Mouse (Mus musculus) limb, embryonic 15.5 days (tissue): ENCODE data around the gene Parva. TPM values are rescaled to one million over a fixed set of nuclear protein-coding genes. Genes with fewer than 3 reads are reported as not detected.
A peak's percentile ranks its signal among the peaks of the same experiment; 100 is the strongest.

ENCODE experiments used
- ATAC-seq: fragments of 200-750 bp; cut with Nextera tagmentation; 2 replicates; pipeline ENCODE4 v1.8.0; 2017; ENCODE audit warnings: low read depth, moderate TSS enrichment; ENCODE audit not compliant: insufficient number of reproducible peaks, low FRiP score, low TSS enrichment
- H3K27ac ChIP-seq: fragments of 300-500 bp; sonication (generic); 2 replicates; pipeline ENCODE4 v1.5.1; 2015; ENCODE audit warnings: moderate library complexity, mild to moderate bottlenecking, inconsistent platforms
- H3K27me3 ChIP-seq: fragments of 300-500 bp; sonication (generic); 2 replicates; pipeline ENCODE4 v1.6.1; 2015; ENCODE audit warnings: inconsistent platforms
- H3K36me3 ChIP-seq: fragments of 300-500 bp; sonication (generic); 2 replicates; pipeline ENCODE4 v1.6.1; 2015; ENCODE audit warnings: inconsistent platforms
- H3K4me1 ChIP-seq: fragments of 300-500 bp; sonication (generic); 2 replicates; pipeline ENCODE4 v1.6.1; 2015; ENCODE audit warnings: inconsistent platforms
- H3K4me2 ChIP-seq: fragments of 300-500 bp; sonication (generic); 2 replicates; pipeline ENCODE4 v1.6.1; 2015; ENCODE audit warnings: mild to moderate bottlenecking, inconsistent platforms
- H3K4me3 ChIP-seq: fragments of 300-500 bp; sonication (generic); 2 replicates; pipeline ENCODE4 v1.5.1; 2015; ENCODE audit warnings: mild to moderate bottlenecking, inconsistent platforms
- H3K9ac ChIP-seq: fragments of 300-500 bp; sonication (generic); 2 replicates; pipeline ENCODE4 v1.6.1; 2015; ENCODE audit warnings: inconsistent platforms
- H3K9me3 ChIP-seq: fragments of 300-500 bp; sonication (generic); 2 replicates; pipeline ENCODE4 v1.6.1; 2016; ENCODE audit warnings: inconsistent platforms
- WGBS: fragments of 180-500 bp; shearing (Covaris S2); methylation state at CpG from one replicate; pipeline ENCODE4 v1.1.7; 2015; 5-methylcytosine and 5-hydroxymethylcytosine counted together
- polyA plus RNA-seq: library from polyadenylated mRNA; unstranded; fragments of >200 nt; fragmentation: Nextera tagmentation; extraction: Ambion mirVana; gene quantifications from 2 replicates; pipeline ENCODE4 v1.2.1, GENCODE M21; 2015

Gene Parva
- polyA plus RNA-seq = 89.9 and 95.9 TPM in 2 replicates

DNA sequence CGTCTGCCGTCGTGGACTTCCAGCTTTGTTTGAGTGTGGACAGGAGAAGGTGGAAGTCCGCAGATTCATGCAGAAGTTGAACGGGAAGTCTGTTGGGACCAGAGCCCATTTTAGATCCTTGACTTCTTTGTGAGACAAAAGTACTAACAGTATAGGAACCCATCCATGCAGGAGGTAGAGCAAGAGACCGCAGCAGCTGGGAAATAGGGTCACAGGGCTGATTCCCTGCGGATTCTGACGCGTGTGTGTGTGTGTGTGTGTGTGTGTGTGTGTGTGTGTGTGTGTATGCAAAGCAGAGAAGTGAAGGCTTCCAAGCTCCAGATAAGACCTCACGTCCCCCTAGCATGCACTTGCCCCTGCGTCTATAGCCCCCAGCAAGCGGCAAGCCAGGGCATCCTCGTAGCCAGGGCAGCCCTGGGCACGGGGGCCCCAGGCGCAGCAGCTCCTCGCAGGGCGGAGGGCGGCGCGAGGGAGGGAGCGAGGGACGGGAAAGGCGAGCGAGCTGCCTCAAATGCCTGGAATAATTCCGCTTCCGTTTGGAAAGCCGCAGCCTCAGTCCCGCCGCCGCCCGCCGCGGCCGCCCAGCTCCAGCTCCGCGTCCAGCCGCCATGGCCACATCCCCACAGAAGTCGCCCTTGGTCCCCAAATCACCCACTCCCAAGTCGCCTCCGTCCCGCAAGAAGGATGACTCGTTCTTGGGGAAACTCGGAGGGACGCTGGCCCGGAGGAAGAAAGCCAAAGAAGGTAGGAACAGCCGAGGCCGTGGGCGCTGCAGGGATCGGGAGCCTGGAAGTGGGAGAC, at the start of gene Parva:
Parva (plus strand) TSS at position 149 of the 801 bp plus-strand sequence.
- no peaks in the 10 kb centered on the region for H3K9me3 ChIP-seq
- ATAC-seq = peak; percentile 86
- H3K4me3 ChIP-seq = peak within 1 kb of the TSS; percentile 71
- peaks cover 18% of the 10 kb centered on the region for H3K4me1 ChIP-seq
- WGBS = under 1% methylated on average over 46 of the region's 49 CpGs
- H3K36me3 ChIP-seq = no peaks in the 10 kb centered on the region
- no peaks in the 10 kb centered on the region for H3K27me3 ChIP-seq
- H3K27ac ChIP-seq = peak within 1 kb of the TSS; percentile 98
- peak within 1 kb of the TSS; percentile 85 for H3K4me2 ChIP-seq
- H3K9ac ChIP-seq = peak within 1 kb of the TSS; percentile 90

DNA sequence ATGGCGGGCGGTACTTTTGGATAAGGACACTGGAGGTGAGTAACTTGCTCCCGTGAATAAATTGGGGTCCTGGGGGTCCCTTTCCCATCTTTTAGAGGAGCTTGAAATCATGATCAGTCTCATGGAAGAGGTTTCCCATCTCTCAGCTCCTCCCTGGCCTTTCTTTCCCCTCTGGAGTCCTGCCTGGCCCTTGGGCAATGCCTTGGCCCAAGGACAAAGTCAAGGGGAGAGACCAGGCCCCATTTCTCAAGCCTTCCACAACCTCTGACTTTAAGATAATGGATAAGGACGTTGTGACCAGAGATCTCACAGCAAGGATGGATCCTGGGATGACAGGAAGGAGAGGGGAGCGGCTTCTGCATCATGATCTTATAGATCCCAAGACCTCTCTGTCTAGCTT, 49.2 kb upstream of the Parva start:
- Histone ChIP-seq H3K4me1 (peaks cover 15% of the 10 kb centered on the region; the same call in 1 of the 2 replicates), H3K4me3 (no peak overlapping the region), H3K36me3 (no peaks in the 10 kb centered on the region), H3K4me2 (no peak overlapping the region), H3K27ac (no peak overlapping the region), H3K27me3 (no peaks in the 10 kb centered on the region), H3K9ac (no peak overlapping the region), H3K9me3 (no peaks in the 10 kb centered on the region)
- 89% methylated on average over 5 of the region's 5 CpGs for WGBS
- ATAC-seq = no peak

DNA sequence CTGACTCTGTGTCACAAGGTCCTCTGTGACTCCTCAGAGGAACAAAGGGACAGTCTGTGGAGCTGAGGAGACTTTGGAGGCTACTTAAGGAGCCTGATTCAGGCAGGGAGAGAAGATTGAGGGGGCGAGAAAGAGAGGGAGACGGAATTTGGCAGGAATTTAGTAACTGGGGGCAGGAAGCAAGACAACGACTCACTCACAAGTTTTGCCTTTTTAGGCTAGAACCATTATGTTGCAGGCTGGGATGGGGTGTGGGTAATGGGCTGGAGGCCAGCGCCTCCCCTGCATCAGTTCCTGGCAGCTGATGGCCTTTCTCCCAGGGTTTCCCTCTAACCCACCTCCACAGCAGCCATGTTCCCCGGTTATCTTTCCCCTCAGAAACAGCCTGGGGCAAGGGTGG, 48.8 kb upstream of the Parva start:
- Histone ChIP-seq H3K4me1 (peaks cover 15% of the 10 kb centered on the region; the same call in 1 of the 2 replicates), H3K9me3 (no peaks in the 10 kb centered on the region), H3K4me2 (no peak overlapping the region), H3K36me3 (no peaks in the 10 kb centered on the region), H3K9ac (no peak overlapping the region), H3K27ac (no peak overlapping the region), H3K27me3 (no peaks in the 10 kb centered on the region), H3K4me3 (no peak overlapping the region)
- 56% methylated on average over 5 of the region's 5 CpGs for WGBS
- no peak for ATAC-seq

DNA sequence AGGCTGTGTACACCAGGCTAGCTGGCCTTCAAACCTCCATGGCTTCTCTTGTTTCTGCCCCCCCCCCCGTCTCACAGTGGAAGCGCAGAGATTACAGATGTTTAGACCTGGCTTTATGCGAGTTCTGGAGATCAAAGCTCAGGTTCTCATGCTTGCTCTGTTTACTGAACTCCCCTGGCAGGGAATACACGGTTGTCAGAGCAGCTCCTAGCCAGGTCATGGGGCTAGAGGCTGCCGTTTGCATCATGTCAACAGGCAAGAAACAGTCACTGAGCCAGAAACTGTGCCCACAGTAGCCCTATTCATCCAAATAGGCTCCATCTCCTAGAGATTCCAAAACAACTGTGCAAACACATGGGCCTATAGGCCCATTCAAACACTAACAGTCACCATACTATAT, 40.8 kb upstream of the Parva start:
- H3K4me2 ChIP-seq = no peak overlapping the region
- no peak overlapping the region for H3K9ac ChIP-seq
- H3K4me3 ChIP-seq = no peak overlapping the region
- no peaks in the 10 kb centered on the region for H3K36me3 ChIP-seq
- WGBS = 50% methylated on average over 5 of the region's 5 CpGs
- no peaks in the 10 kb centered on the region for H3K27me3 ChIP-seq
- no peak for ATAC-seq
- H3K9me3 ChIP-seq = no peaks in the 10 kb centered on the region
- H3K4me1 ChIP-seq = peaks cover 22% of the 10 kb centered on the region
- H3K27ac ChIP-seq = no peak overlapping the region

DNA sequence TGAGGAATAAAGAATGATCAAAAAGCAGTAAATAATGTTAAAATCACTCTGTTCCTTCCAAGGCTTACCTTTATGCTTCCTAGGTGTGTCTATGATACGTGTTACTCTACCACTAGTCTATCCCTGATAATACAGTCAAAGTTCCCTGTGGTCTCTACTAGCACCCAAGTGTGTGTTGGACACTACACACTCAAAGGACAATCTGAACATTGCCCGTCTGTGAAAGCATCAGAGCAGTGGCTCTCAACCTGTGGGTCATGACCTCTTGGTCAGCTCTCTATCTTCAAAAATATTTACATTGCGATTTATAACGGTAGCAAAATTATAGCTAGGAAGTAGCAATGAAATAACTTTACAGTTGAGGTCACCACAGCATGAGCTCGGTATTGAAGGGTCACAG, 39.4 kb upstream of the Parva start:
- H3K27me3 ChIP-seq = no peaks in the 10 kb centered on the region
- H3K9me3 ChIP-seq = no peaks in the 10 kb centered on the region
- peaks cover 33% of the 10 kb centered on the region for H3K4me1 ChIP-seq
- WGBS = 82% methylated on average over 5 of the region's 5 CpGs
- H3K4me2 ChIP-seq = no peak overlapping the region
- no peak overlapping the region for H3K27ac ChIP-seq
- no peak overlapping the region for H3K4me3 ChIP-seq
- no peak for ATAC-seq
- no peak overlapping the region for H3K9ac ChIP-seq
- H3K36me3 ChIP-seq = no peaks in the 10 kb centered on the region

DNA sequence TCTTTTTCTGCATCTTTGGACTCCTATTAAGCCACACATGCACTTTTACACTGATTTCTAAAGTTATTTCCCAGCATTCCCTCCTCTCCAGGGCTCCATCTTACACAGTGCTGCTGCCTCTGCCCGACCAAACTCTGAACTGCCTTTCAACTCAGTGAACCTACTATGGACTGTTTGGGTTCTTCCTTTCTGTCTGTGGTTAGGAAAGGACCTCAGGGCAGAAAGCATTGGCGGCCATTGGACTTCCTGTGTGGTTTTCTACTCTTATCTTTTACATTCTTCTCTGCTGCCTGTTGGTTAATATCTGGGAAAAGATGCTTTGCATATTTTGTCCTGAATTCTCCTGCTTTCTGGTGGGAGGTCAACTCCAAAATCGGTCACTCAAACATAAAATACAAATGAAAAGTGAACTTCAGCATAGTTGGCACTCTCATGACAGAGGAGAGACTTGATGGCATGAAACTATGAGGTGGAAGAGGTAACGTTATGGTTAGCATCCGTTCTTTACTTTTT, 38.9 kb upstream of the Parva start:
- H3K4me1 ChIP-seq = peaks cover 33% of the 10 kb centered on the region
- no peak overlapping the region for H3K27ac ChIP-seq
- no peaks in the 10 kb centered on the region for H3K27me3 ChIP-seq
- no peak overlapping the region for H3K4me2 ChIP-seq
- H3K36me3 ChIP-seq = no peaks in the 10 kb centered on the region
- 77% methylated on average over 5 of the region's 5 CpGs for WGBS
- H3K9ac ChIP-seq = no peak overlapping the region
- no peak for ATAC-seq
- no peak overlapping the region for H3K4me3 ChIP-seq
- no peaks in the 10 kb centered on the region for H3K9me3 ChIP-seq

DNA sequence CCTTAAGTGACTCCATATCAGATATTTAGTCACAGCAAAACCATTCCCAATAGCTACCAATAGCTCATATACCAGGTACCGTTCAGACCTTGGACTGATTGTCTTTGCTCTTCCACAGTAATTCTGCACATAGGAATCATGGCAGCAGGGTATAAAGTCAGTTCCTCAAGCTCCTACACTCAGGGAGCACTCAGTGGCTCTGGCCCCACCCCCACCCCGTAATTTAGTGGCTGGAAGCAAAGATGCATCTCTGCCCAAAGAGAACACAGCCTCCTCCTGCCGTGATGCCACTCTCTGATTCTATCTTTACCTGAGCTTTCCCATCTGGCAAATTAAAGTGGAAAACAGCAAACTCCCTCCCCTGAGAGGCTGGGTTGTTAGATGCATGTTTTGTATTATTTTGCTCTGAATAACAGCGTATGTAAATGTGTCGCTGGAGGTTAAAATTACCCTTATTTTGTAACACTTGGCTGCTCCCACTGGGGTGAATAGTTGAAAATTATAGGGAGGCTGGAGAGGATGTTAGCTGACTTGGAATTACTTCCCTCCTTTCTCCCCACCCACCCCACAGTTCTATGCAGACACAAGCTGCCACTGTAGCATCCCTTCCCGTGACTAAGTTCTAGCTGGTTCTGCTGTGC, 37.6 kb upstream of the Parva start:
- no peak overlapping the region for H3K4me3 ChIP-seq
- H3K9me3 ChIP-seq = no peaks in the 10 kb centered on the region
- 0 out of 2 replicates have a peak overlapping the region, but pooled peaks have one; percentile 5 for H3K27ac ChIP-seq
- no peak overlapping the region; the same call in 1 of the 2 replicates for H3K4me2 ChIP-seq
- H3K27me3 ChIP-seq = no peaks in the 10 kb centered on the region
- no peak for ATAC-seq
- 21% methylated on average over 6 of the region's 6 CpGs for WGBS
- no peaks in the 10 kb centered on the region for H3K36me3 ChIP-seq
- peaks cover 33% of the 10 kb centered on the region for H3K4me1 ChIP-seq
- no peak overlapping the region for H3K9ac ChIP-seq

DNA sequence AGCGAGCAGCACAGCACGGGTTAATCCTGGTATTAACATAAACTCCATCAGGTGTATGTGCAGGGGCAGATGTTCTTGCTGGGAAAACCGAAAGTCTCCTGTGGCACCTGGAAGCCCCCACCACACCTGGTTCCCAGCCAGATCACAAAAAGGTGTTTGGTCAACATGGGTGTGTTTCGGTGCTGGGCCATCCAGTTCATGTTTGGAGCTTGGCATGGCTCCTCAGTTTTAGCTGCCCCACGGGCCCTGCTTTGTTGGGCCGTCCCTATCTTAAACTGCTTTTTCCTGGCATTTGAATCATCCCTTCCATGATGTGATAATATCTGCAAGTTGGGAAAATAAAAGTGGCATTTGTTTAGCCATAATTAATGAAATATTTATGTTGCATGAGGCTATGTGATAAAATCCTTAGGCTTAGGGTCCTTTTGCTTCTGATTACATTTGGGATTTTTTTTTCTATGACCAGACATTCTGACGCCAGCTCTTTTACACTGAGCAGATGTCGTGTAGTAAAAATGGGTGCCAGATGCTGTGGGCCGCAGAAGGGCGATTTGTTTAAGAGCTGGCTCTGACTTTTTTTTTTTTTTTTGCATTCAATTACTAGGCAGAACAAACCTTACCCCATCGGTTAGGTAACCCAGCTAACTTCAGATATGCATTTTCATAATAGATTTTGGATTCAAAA, 36.9 kb upstream of the Parva start:
- Histone ChIP-seq H3K9me3 (no peaks in the 10 kb centered on the region), H3K27me3 (no peaks in the 10 kb centered on the region), H3K4me1 (peaks cover 34% of the 10 kb centered on the region), H3K4me2 (no peak overlapping the region; the same call in 1 of the 2 replicates), H3K9ac (no peak overlapping the region), H3K4me3 (no peak overlapping the region), H3K36me3 (no peaks in the 10 kb centered on the region), H3K27ac (0 out of 2 replicates have a peak overlapping the region, but pooled peaks have one; percentile 5)
- WGBS = 8% methylated on average over 11 of the region's 11 CpGs
- ATAC-seq = no peak

DNA sequence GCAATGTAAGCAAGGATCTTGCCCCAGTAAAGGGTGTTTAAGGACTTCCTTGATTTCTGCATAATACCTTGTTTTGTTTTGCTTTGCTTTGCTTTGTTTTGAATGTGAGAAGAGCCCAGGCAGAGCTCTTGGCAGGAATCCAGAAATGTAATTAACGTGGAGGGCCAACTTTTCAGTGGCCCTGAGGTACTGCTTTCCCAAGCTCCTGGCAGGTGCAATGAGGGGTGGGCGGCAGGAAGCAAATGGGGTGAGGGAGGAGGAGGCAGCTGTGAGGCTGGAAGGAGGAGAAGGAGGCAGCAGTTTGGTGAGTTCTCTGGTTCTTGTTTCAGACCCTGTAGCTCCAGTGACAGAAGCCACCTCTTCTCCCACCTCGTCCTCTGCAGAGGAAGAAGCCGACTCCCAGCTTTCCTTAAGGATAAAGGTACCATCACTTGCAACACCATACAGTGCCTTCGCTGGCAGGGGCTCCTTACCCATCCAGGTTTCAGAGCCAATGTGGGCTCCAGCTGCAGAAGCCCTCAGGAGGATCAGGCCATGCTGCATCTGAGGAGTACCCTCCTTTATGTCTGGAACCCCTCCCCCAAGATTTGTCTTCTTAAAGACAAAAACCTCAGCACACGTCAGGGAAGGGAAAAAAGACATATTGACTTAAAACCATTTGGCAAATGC, 36.2 kb upstream of the Parva start:
- H3K4me1 ChIP-seq = peaks cover 39% of the 10 kb centered on the region
- no peaks in the 10 kb centered on the region for H3K9me3 ChIP-seq
- H3K27me3 ChIP-seq = no peaks in the 10 kb centered on the region
- ATAC-seq = no peak
- no peak overlapping the region for H3K4me3 ChIP-seq
- H3K4me2 ChIP-seq = no peak overlapping the region; the same call in 1 of the 2 replicates
- 18% methylated on average over 6 of the region's 6 CpGs for WGBS
- no peak overlapping the region for H3K9ac ChIP-seq
- H3K27ac ChIP-seq = no peak overlapping the region
- H3K36me3 ChIP-seq = no peaks in the 10 kb centered on the region

DNA sequence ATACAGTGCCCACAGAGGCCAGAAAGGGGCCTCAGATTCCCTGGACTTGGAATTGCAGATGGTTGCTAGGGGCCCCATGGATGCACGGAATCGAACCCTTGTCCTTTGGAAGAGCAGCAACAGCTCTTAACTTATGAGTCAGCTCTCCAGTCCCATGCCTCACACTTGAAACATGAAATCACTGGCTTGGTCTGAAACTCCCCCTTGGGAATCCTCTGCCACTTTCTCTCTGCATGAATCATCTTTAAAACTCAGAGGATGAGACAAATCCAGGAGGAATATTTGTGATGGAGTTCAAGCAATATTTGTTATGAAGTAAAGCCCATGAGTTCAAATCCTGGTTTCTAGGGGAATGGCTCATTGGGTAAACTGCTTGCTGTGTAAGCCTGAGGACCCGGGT, 29.5 kb upstream of the Parva start:
- peaks cover 6% of the 10 kb centered on the region; the same call in 1 of the 2 replicates for H3K4me1 ChIP-seq
- H3K36me3 ChIP-seq = no peaks in the 10 kb centered on the region
- H3K27me3 ChIP-seq = no peaks in the 10 kb centered on the region
- ATAC-seq = no peak
- no peak overlapping the region for H3K4me3 ChIP-seq
- no peak overlapping the region for H3K4me2 ChIP-seq
- no peak overlapping the region for H3K9ac ChIP-seq
- no peaks in the 10 kb centered on the region for H3K9me3 ChIP-seq
- WGBS = 86% methylated on average over 3 of the region's 3 CpGs
- no peak overlapping the region for H3K27ac ChIP-seq

DNA sequence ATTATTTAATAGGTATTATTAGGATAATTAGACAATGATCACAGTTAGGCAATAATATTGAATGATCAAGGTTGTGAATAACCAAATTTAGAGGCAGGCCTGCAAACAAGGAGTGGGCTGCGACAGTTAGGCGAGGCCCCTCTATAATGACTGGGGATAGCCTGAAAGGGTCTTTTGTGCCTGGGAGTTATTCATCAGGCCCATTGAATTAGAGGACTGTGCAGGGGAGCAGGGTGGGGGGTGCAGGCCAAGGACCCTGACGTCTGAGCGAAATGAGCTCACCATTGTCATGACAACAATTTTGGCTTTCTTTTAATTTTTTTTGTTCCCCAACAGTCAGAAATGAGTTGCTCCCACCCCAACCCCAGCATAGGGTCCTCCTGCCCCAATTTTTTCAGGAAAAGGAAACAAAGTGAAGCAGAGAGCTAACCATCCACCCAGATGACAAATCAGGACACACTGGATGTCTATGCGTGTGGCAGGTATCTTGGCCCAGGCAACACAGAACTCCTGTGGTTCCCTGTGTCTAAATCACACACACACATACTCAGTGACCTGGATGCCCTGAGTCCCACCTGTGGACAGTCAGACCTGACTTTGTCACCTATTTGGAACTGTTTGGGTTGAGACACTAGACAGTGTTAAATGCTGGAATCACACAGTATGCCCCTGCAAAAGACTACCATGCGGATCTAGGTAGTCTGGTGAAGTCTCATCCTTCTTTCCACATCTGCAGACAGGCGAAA, 27.7 kb upstream of the Parva start:
- Histone ChIP-seq H3K4me3 (no peak overlapping the region), H3K9me3 (no peaks in the 10 kb centered on the region), H3K4me2 (no peak overlapping the region), H3K9ac (no peak overlapping the region), H3K36me3 (no peaks in the 10 kb centered on the region), H3K27me3 (no peaks in the 10 kb centered on the region), H3K27ac (no peak overlapping the region), H3K4me1 (peaks cover 6% of the 10 kb centered on the region; the same call in 1 of the 2 replicates)
- WGBS = 76% methylated on average over 7 of the region's 7 CpGs
- no peak for ATAC-seq
